Mouse (Mus musculus): ENCODE measurements at regions not wholly inside any gene's neighbourhood (a gene's known extent, or its start where the extent isn't known, plus 50 kb on each side); places are given as distances from the start of the nearest gene placed in this dataset.

- no peak for DNase-seq
These were observed 78.1 kb downstream of the Fam204a start for GRCm38 (mm10) chr19:60148313-60148965.

- DNase-seq = no peak
These were observed 79.9 kb downstream of the Fam204a start for GRCm38 (mm10) chr19:60146451-60147190.

GRCm38 (mm10) chr19:60145242-60145641 is 81.3 kb downstream of the Fam204a start:
- DNase-seq = no peak

GRCm38 (mm10) chr19:60144336-60144989 is 82.0 kb downstream of the Fam204a start:
- peak; percentile 85 for DNase-seq

- DNase-seq = no peak
These were observed 87.6 kb downstream of the Fam204a start for GRCm38 (mm10) chr19:60138881-60139280.

- no peak for DNase-seq
These were observed 90.0 kb downstream of the Fam204a start for GRCm38 (mm10) chr19:60136491-60136890.

- no peak for DNase-seq
These were observed 91.8 kb downstream of the Fam204a start for GRCm38 (mm10) chr19:60134447-60135328.

GRCm38 (mm10) chr19:60129635-60130034 is 96.9 kb downstream of the Fam204a start:
- no peak for DNase-seq

GRCm38 (mm10) chr19:60124638-60125037 is 101.9 kb downstream of the Fam204a start:
- no peak for DNase-seq

- no peak for DNase-seq
These were observed 105.6 kb downstream of the Fam204a start for GRCm38 (mm10) chr19:60120917-60121316.

- no peak for DNase-seq
These were observed 107.5 kb downstream of the Fam204a start for GRCm38 (mm10) chr19:60119051-60119450.

- DNase-seq = no peak
These were observed 112.7 kb downstream of the Fam204a start for GRCm38 (mm10) chr19:60113666-60114388.

GRCm38 (mm10) chr19:60110278-60110677 is 116.2 kb downstream of the Fam204a start:
- no peak for DNase-seq

GRCm38 (mm10) chr19:60109488-60109887 is 117.0 kb downstream of the Fam204a start:
- DNase-seq = no peak

GRCm38 (mm10) chr19:60097915-60098314 is 128.6 kb downstream of the Fam204a start:
- no peak for DNase-seq

GRCm38 (mm10) chr19:60074986-60075385 is 131.5 kb upstream of the Rab11fip2 start:
- DNase-seq = no peak

- peak; percentile 16 for DNase-seq
These were observed 129.9 kb upstream of the Rab11fip2 start for GRCm38 (mm10) chr19:60073328-60073727.

- no peak for DNase-seq
These were observed 122.7 kb upstream of the Rab11fip2 start for GRCm38 (mm10) chr19:60066183-60066582.

- DNase-seq = no peak
These were observed 111.8 kb upstream of the Rab11fip2 start for GRCm38 (mm10) chr19:60055121-60055874.

- DNase-seq = no peak
These were observed 107.7 kb upstream of the Rab11fip2 start for GRCm38 (mm10) chr19:60051151-60051550.

GRCm38 (mm10) chr19:60040721-60041120 is 97.3 kb upstream of the Rab11fip2 start:
- DNase-seq = no peak
